Mouse (Mus musculus) urinary bladder, postnatal 0 days (tissue): ENCODE results near the gene Gm5148. TPM values are rescaled to one million over a fixed set of nuclear protein-coding genes. Genes with fewer than 3 reads are reported as not detected.

Experiments used
- polyA plus RNA-seq: library from polyadenylated mRNA; unstranded; fragments of >200 nt; fragmentation: Nextera tagmentation; extraction: Ambion mirVana; gene quantifications from 2 replicates; pipeline ENCODE4 v1.2.1, GENCODE M21; 2015

Gm5148 gene
- polyA plus RNA-seq, result 3.9 and 4.2 TPM in 2 replicates

DNA sequence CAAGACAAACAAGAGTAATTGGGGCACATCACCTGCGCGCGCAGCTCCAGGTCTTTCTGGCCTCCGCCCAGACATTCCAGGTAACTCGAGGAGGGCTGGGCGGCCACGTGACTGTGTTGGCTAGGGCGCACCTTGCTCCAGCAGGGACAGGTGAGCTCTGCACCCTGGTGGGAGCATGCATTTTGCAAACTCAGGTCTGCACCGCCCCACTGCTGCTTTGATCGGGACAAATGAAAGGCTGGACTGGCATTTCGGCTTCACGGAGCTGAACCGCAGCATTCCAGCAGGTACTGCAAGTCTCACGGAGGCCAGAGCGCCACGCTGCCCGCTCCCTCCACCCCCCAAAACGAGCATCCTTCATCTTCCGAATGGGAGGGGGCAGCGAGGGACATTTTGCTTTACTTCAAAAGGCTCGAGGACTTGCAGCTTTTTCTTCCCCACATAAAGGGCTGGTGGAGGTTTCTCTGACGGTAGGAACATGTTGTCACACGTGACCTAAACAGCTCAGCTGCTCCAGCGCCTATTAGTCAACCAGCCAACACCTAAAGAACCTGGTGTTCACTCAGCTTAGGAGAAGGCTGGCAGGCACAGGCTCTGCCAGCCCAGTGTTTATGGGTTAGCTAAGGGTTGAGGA, at the start of gene Gm5148:
Gm5148 (minus strand) TSS at position 320 of the 634 bp plus-strand sequence.

Other genes starting within 250 kb of the Gm5148 start
- gene Spry1, start 84.5 kb downstream of the Gm5148 start, polyA plus RNA-seq, result 12.7 and 16.8 TPM in 2 replicates